Mouse (Mus musculus) cerebellum, adult (tissue): ENCODE results near the gene Prkacb.

Experiments
- ATAC-seq: cut with Nextera tagmentation; 2 replicates; pipeline ENCODE4 v1.9.2; 2017; ENCODE audit warnings: mild to moderate bottlenecking, moderate library complexity, mixed read lengths; ENCODE audit not compliant: insufficient number of reproducible peaks, low FRiP score, low TSS enrichment

The Prkacb gene

GRCm38 (mm10) chr3:146812901-146813393, at the start of gene Prkacb:
Gene Prkacb (minus strand): TSS chr3:146812990.
- peak; percentile 87 for ATAC-seq

GRCm38 (mm10) chr3:146860308-146860707, 47.5 kb upstream of the Prkacb start:
- no peak for ATAC-seq

- no peak for ATAC-seq
These were observed 44.6 kb upstream of the Prkacb start for GRCm38 (mm10) chr3:146857373-146857772.

GRCm38 (mm10) chr3:146854473-146855087, 41.8 kb upstream of the Prkacb start:
- ATAC-seq, result no peak

GRCm38 (mm10) chr3:146851966-146852891, 39.4 kb upstream of the Prkacb start, which contains the start of gene Ttll7:
Gene Ttll7 (plus strand): TSS chr3:146852367.
- ATAC-seq, result peak; percentile 94

GRCm38 (mm10) chr3:146849360-146849759, 36.6 kb upstream of the Prkacb start:
- no peak for ATAC-seq

GRCm38 (mm10) chr3:146848112-146848511, 35.3 kb upstream of the Prkacb start:
- no peak for ATAC-seq

GRCm38 (mm10) chr3:146846237-146846636, 33.4 kb upstream of the Prkacb start:
- ATAC-seq, result no peak

GRCm38 (mm10) chr3:146843470-146843869, 30.7 kb upstream of the Prkacb start:
- no peak for ATAC-seq

GRCm38 (mm10) chr3:146842766-146843165, 30.0 kb upstream of the Prkacb start:
- ATAC-seq, result no peak

GRCm38 (mm10) chr3:146820718-146821117, 7.9 kb upstream of the Prkacb start:
- no peak for ATAC-seq

- no peak for ATAC-seq
These were observed 834 bp upstream of the Prkacb start for GRCm38 (mm10) chr3:146813624-146814023.

- ATAC-seq, result peak; percentile 68
These were observed 530 bp downstream of the Prkacb start for GRCm38 (mm10) chr3:146812041-146812878.

GRCm38 (mm10) chr3:146793554-146794257, 19.1 kb downstream of the Prkacb start:
- ATAC-seq, result no peak

GRCm38 (mm10) chr3:146792144-146792748, 20.5 kb downstream of the Prkacb start:
- no peak for ATAC-seq

GRCm38 (mm10) chr3:146784233-146784632, 28.6 kb downstream of the Prkacb start:
- no peak for ATAC-seq

- ATAC-seq, result no peak
These were observed 29.1 kb downstream of the Prkacb start for GRCm38 (mm10) chr3:146783645-146784225.

- ATAC-seq, result peak; percentile 56; the same call in 1 of the 2 replicates
These were observed 30.2 kb downstream of the Prkacb start for GRCm38 (mm10) chr3:146782548-146782947.

- no peak for ATAC-seq
These were observed 31.7 kb downstream of the Prkacb start for GRCm38 (mm10) chr3:146781131-146781530.
